Mouse (Mus musculus) neural tube, embryonic 14.5 days (tissue): Measurements from ENCODE around the gene Slc25a12. TPM values are rescaled to one million over a fixed set of nuclear protein-coding genes. Genes with fewer than 3 reads are reported as not detected.

ENCODE experiments used
- polyA plus RNA-seq: library from polyadenylated mRNA; unstranded; fragments of >200 nt; fragmentation: Nextera tagmentation; extraction: Ambion mirVana; gene quantifications from 2 replicates; pipeline ENCODE4 v1.2.1, GENCODE M21; 2014

Gene Slc25a12
- polyA plus RNA-seq, 1 experiment from 2014 or later = 129 TPM

Other genes starting within 250 kb of the Slc25a12 start
- 1.8 and 2.5 TPM in 2 replicates for gene Cybrd1, start 249.8 kb downstream of the Slc25a12 start, polyA plus RNA-seq
- gene Dync1i2, start 156.0 kb downstream of the Slc25a12 start, polyA plus RNA-seq = 229 and 268 TPM in 2 replicates
- 41.6 and 42.1 TPM in 2 replicates for gene Hat1, start 21.2 kb upstream of the Slc25a12 start, polyA plus RNA-seq
- gene Metap1d, start 85.5 kb upstream of the Slc25a12 start, polyA plus RNA-seq = 39.3 and 40.9 TPM in 2 replicates
- 0.36 TPM in 1 of 2 replicates, not detected in the other for gene Dlx1, start 160.4 kb upstream of the Slc25a12 start, polyA plus RNA-seq
- gene Dlx2, start 179.0 kb upstream of the Slc25a12 start, polyA plus RNA-seq = not detected in 2 replicates